Mouse (Mus musculus) heart, adult 2 months (tissue): ENCODE measurements around the gene Gramd1b. TPM values are rescaled to one million over a fixed set of nuclear protein-coding genes. Genes with fewer than 3 reads are reported as not detected.

Experiments used
- DNase-seq, 2 experiments: peaks; one replicate each; pipeline ENCODE4 v3.0.0; 2021
- H3K27ac ChIP-seq: fragments of 200-600 bp; 2 replicates; pipeline ENCODE4 v1.8.1; 2022
- H3K27me3 ChIP-seq: fragments of 200-500 bp; 2 replicates; pipeline ENCODE4 v1.6.1; 2012; ENCODE audit warnings: mild to moderate bottlenecking, low read length, inconsistent platforms, mixed read lengths; ENCODE audit not compliant: control insufficient read depth, insufficient read depth
- H3K36me3 ChIP-seq: fragments of 200-500 bp; 2 replicates; pipeline ENCODE4 v1.6.1; 2012; ENCODE audit warnings: low read length, inconsistent platforms; ENCODE audit not compliant: control insufficient read depth, insufficient read depth
- H3K4me1 ChIP-seq: fragments of 200-500 bp; 2 replicates; pipeline ENCODE4 v1.6.1; 2011; ENCODE audit warnings: low read length; ENCODE audit not compliant: control insufficient read depth, insufficient read depth
- H3K4me3 ChIP-seq: fragments of 200-600 bp; 2 replicates; pipeline ENCODE4 v1.8.1; 2022
- H3K79me2 ChIP-seq: fragments of 200-500 bp; replicated peaks from 2 replicates; pipeline ENCODE4 v1.6.1; 2012; ENCODE audit warnings: mild to moderate bottlenecking, inconsistent platforms, low read length, moderate library complexity, mixed read lengths; ENCODE audit not compliant: control insufficient read depth, insufficient read depth
- H3K9ac ChIP-seq: fragments of 200-500 bp; 2 replicates; pipeline ENCODE4 v1.6.1; 2012; ENCODE audit warnings: low read depth, mild to moderate bottlenecking, control low read depth, inconsistent platforms, low read length, mixed read lengths
- CTCF ChIP-seq: fragments of 200-600 bp; IDR thresholded peaks from 2 replicates; pipeline ENCODE4 v1.8.1; 2022; ENCODE audit warnings: antibody characterized with exemption, mild to moderate bottlenecking, moderate library complexity
- EP300 ChIP-seq: fragments of 200-500 bp; IDR thresholded peaks from 2 replicates; pipeline ENCODE4 v1.6.1; 2011; ENCODE audit warnings: low read depth, low read length, control low read depth; ENCODE audit not compliant: insufficient read depth
- POLR2A ChIP-seq: fragments of 200-500 bp; IDR thresholded peaks from 2 replicates; pipeline ENCODE4 v1.6.1; 2011; ENCODE audit warnings: mild to moderate bottlenecking, low read depth, low read length, control low read depth; ENCODE audit not compliant: insufficient read depth
- WGBS: fragments of 180-500 bp; shearing (Covaris S2); methylation state at CpG from one replicate; pipeline ENCODE4 v1.1.7; 2018; 5-methylcytosine and 5-hydroxymethylcytosine counted together
- intact Hi-C: fragments of 180-260 bp; cut with DNase I; formaldehyde crosslinking; loops from one replicate; pipeline ENCODE4 v1.15.1; 2025
- polyA plus RNA-seq: library from polyadenylated mRNA; depleted of rRNA; stranded (reverse); fragments of >200 nt; gene quantifications from 2 replicates; pipeline ENCODE4 v1.2.3, GENCODE M21; 2012
- total RNA-seq, 2 experiments: library from RNA; stranded (reverse); gene quantifications; 2 replicates each; pipeline ENCODE4 v1.2.3; 2021

The Gramd1b gene
- total and polyA plus RNA-seq, 3 experiments: 16.9 to 25.0 (median 17.3) TPM

GRCm38 (mm10) chr9:40282968-40283367, 248.2 kb downstream of the Gramd1b start:
- H3K4me1 ChIP-seq: no peaks in the 10 kb centered on the region
- TF ChIP-seq EP300: no peak
- no peak for TF ChIP-seq CTCF
- no peak for TF ChIP-seq POLR2A
- H3K79me2 ChIP-seq: no peaks in the 10 kb centered on the region
- H3K9ac ChIP-seq: no peak overlapping the region
- H3K27ac ChIP-seq: no peak overlapping the region
- no peaks in the 10 kb centered on the region for H3K27me3 ChIP-seq
- no peak for DNase-seq
- intact Hi-C loops: no loop called here
- H3K36me3 ChIP-seq: no peaks in the 10 kb centered on the region
- WGBS: 59% methylated on average over 7 of the region's 7 CpGs
- no peak overlapping the region for H3K4me3 ChIP-seq

GRCm38 (mm10) chr9:40279438-40279837, 251.7 kb downstream of the Gramd1b start:
- intact Hi-C loops: no loop called here
- Histone ChIP-seq H3K79me2 (no peaks in the 10 kb centered on the region), H3K9ac (no peak overlapping the region), H3K27me3 (no peaks in the 10 kb centered on the region), H3K4me3 (no peak overlapping the region), H3K27ac (no peak overlapping the region), H3K36me3 (no peaks in the 10 kb centered on the region), H3K4me1 (no peaks in the 10 kb centered on the region)
- no peak for DNase-seq
- no peak for TF ChIP-seq CTCF
- no peak for TF ChIP-seq EP300
- TF ChIP-seq POLR2A: no peak
- WGBS: 88% methylated on average over 7 of the region's 7 CpGs

GRCm38 (mm10) chr9:40277671-40278070, 253.5 kb downstream of the Gramd1b start:
- Histone ChIP-seq H3K9ac (no peak overlapping the region), H3K4me1 (no peaks in the 10 kb centered on the region), H3K36me3 (no peaks in the 10 kb centered on the region), H3K27me3 (no peaks in the 10 kb centered on the region), H3K27ac (no peak overlapping the region), H3K4me3 (no peak overlapping the region), H3K79me2 (no peaks in the 10 kb centered on the region)
- TF ChIP-seq EP300 (no peak), POLR2A (no peak), CTCF (no peak)
- WGBS: 80% methylated on average over 3 of the region's 3 CpGs
- DNase-seq: no peak
- intact Hi-C loops: no loop called here

- no peak overlapping the region for H3K4me3 ChIP-seq
- no peak for DNase-seq
- no peaks in the 10 kb centered on the region for H3K27me3 ChIP-seq
- no peak overlapping the region for H3K27ac ChIP-seq
- H3K79me2 ChIP-seq: no peaks in the 10 kb centered on the region
- TF ChIP-seq CTCF: no peak
- TF ChIP-seq EP300: no peak
- no peak for TF ChIP-seq POLR2A
- H3K4me1 ChIP-seq: peaks cover 3% of the 10 kb centered on the region
- WGBS: 36% methylated on average over 5 of the region's 5 CpGs
- intact Hi-C loops: no loop called here
- no peaks in the 10 kb centered on the region for H3K36me3 ChIP-seq
- no peak overlapping the region for H3K9ac ChIP-seq
These were observed 255.3 kb downstream of the Gramd1b start for GRCm38 (mm10) chr9:40275904-40276303.

- Histone ChIP-seq H3K4me3 (no peak overlapping the region), H3K4me1 (peaks cover 6% of the 10 kb centered on the region), H3K79me2 (no peaks in the 10 kb centered on the region), H3K36me3 (no peaks in the 10 kb centered on the region), H3K9ac (no peak overlapping the region), H3K27ac (no peak overlapping the region), H3K27me3 (no peaks in the 10 kb centered on the region; the same call in 1 of the 2 replicates)
- intact Hi-C loops: no loop called here
- DNase-seq: no peak
- 69% methylated on average over 7 of the region's 7 CpGs for WGBS
- no peak for TF ChIP-seq EP300
- TF ChIP-seq CTCF: no peak
- no peak for TF ChIP-seq POLR2A
These were observed 258.4 kb downstream of the Gramd1b start for GRCm38 (mm10) chr9:40272822-40273221.

GRCm38 (mm10) chr9:40271075-40271474, 260.1 kb downstream of the Gramd1b start:
- H3K9ac ChIP-seq: no peak overlapping the region
- no peak overlapping the region for H3K4me3 ChIP-seq
- DNase-seq: no peak
- no peak overlapping the region for H3K27ac ChIP-seq
- no peaks in the 10 kb centered on the region for H3K36me3 ChIP-seq
- WGBS: 49% methylated on average over 3 of the region's 3 CpGs
- H3K27me3 ChIP-seq: no peaks in the 10 kb centered on the region; the same call in 1 of the 2 replicates
- TF ChIP-seq POLR2A (no peak), CTCF (no peak), EP300 (no peak)
- no peaks in the 10 kb centered on the region for H3K79me2 ChIP-seq
- intact Hi-C loops: no loop called here
- H3K4me1 ChIP-seq: peaks cover 6% of the 10 kb centered on the region

GRCm38 (mm10) chr9:40269880-40270279, 261.3 kb downstream of the Gramd1b start:
- Histone ChIP-seq H3K79me2 (no peaks in the 10 kb centered on the region), H3K27me3 (no peaks in the 10 kb centered on the region; the same call in 1 of the 2 replicates), H3K4me1 (peaks cover 6% of the 10 kb centered on the region), H3K27ac (no peak overlapping the region), H3K36me3 (no peaks in the 10 kb centered on the region), H3K9ac (no peak overlapping the region), H3K4me3 (no peak overlapping the region; the same call in 1 of the 2 replicates)
- no peak for TF ChIP-seq EP300
- TF ChIP-seq CTCF: no peak
- TF ChIP-seq POLR2A: no peak
- intact Hi-C loops: no loop called here
- WGBS: 30% methylated on average over 8 of the region's 8 CpGs
- DNase-seq: no peak
